Mouse (Mus musculus): ENCODE results near the gene Hdac10. TPM values are rescaled to one million over a fixed set of nuclear protein-coding genes. Genes with fewer than 3 reads are reported as not detected.

The Hdac10 gene
- 4.0 and 5.6 TPM in 2 replicates for total RNA-seq (2015)
- total RNA-seq (2017) = 9.8 and 12.0 TPM in 2 replicates

DNA sequence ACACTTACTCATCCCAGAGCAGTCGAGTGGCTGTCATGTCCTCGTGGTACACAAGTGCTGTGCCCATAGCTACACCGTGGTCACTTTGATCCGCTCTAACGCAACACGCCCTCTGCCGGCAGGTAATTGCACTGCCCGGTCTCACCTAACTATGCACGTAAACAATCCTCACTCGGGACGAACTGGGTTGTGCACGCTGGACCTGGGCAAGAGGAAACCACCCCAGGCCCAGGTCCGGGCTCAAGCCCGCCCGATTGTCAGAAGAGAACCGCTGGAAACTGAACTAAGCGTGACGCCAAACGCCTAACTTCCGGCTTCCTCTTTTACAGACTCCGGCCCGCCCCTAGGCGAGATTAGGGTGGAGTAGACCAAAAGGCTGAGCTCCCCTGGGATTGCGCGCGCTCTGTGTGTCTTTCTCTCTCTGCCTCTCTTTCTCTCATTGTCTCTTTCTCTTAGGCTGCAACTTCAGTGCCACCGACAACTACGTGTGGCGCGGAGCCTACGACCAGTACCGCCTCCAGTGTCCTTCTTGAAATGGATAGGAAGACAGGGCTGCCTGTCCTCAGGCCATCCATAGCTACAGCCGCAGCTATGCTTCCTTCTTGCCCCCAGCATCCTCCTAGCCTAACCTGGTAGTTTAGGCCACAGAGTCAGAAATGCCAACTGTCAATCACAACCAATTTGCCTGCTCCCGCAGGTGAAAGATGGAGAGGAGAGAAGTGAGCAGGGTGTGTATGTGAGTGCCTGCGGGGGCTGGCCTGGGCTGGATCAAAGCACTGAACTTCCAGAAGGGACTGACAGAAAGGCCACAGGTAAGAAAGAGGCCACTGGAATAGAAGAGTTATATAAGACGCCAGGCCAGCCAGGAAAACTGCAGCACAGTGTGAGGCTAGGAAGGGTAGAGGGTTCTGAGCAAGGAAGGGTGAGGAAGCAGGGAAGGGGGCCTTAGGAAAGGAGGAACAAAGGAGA lies at the start of gene Hdac10:
Hdac10 (minus strand) TSS at position 319 of the 969 bp plus-strand sequence.
- ATAC-seq (replicated peaks; ENCODE audit: poor library complexity) = peak; percentile 72

DNA sequence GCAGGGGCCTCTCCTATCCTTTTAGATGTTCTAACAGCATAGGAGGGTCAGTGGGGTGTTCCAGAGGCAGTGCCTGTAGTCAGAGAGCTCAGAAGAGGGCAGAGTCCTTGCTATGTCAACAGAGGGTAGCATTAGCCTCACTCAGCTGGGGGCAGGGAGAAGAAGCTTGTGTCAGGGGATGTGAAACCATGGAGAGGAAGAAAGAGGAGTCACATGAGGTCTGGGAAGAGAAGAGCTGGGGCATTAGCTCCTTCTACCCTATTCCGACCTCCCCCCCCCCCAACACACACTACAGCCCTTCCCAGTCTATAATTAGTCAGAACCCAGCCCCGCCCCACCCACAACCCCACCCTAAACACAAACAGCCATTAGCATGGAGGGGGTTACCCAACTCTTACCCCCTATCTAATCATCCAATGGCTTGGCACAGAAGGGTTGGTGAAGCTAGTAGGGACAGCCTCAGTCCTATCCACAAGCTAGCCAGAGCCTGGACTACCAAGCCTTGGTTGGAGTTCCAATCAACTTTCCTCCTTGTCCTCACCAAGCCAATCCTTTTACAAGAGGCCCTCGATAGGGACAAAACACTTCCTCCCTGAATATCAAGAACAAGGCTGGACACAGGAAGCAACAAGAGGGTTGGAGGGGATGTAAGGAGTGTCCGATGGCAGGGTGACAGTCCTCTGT lies 49.2 kb upstream of the Hdac10 start:
- peak; percentile 60 for ATAC-seq (replicated peaks; ENCODE audit: poor library complexity)

DNA sequence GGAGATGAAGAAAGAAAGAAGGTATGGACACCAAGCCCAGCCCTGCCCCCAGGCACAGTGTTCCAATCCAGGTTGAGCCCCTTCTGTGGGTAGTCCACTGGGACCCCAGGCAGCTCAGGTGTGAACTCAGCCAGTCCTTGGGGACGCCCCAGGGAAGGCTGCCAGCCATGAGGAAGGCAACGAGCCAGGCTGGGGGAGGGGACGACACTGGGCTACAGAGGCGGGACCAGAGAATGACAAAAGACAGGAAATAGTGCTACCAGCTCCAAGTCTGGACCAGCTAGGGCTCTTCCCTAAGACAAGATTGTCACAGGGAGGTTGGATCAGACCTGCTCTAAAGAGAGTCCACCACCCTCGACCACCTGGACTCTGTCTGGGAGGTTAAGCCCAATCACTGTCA lies 48.6 kb upstream of the Hdac10 start:
- ATAC-seq (replicated peaks; ENCODE audit: poor library complexity) = peak; percentile 41

DNA sequence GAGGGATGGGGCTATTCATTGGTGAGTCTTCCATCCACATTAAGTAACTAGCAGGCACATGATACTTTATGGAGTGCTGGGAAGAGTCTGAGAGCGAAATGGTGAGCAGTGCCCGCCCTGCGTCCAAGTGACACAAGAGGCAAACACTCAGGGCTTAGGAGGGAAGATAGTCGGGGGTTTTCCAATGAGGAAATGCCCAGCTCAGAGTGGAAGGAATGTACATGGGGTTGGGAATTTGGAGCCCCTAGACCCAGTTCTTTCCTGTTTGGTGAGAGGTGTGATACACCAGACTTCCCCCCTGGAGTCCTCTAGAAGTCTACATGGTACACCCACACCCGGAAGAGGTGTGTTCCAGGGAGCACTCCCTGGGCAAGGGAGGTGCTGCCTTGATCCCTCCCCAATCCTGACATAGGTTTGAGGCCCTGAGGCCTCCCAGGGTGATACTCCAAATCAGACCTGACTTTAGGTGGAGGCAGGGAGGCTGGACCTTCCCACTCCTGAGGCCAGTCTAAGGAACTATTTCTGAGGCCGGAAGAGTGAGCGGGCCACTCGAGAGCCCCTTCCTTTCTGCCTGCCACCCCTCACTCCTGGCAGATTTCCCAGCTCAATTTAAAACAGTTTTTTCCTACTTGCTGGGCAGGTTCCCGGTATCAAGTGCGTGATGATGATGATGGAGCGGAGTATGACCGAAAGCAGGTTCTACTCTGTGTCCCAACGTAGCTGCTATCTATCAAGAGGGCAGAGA lies 47.1 kb upstream of the Hdac10 start:
- ATAC-seq (replicated peaks; ENCODE audit: poor library complexity) = no peak

DNA sequence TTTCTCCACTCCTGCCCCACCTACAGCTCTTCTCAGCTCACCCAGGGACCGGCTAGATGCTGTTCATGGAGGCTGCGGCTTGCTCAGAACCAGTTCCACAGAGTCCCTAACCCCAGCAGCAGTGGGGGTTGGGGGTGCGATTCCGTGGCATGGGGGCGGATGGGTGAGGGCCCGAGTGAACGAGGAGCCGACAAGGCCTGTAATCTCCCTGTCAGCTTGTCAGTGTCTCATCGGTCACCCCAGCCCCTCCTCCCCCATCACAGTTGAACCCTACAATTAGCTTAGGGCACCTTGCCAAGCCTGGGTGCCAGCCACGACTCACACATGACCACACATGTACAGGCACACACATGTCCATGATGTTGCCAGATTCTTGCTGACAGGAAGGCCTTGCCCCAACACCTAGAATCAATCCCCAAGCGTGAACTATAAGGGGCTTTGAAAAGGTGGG lies 46.4 kb upstream of the Hdac10 start:
- no peak for ATAC-seq (replicated peaks; ENCODE audit: poor library complexity)

DNA sequence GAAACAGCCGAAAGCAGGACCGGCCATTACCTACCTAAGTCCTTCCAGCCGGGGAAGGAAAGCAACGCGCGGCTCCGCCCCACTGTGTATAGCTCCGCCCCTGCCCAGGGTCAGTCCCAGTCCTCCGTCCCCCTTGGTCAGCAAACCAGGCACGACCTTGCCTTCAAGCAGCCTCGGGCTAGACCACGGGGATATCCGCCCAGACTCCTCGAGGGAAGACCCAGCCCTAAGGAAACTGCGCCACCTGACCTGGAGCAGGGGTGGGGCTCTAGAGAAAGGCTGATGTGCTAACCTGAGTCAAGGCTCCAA lies 45.4 kb upstream of the Hdac10 start:
- 0 out of 2 replicates have a peak, but pooled peaks have one; percentile 10 for ATAC-seq (replicated peaks; ENCODE audit: poor library complexity)

DNA sequence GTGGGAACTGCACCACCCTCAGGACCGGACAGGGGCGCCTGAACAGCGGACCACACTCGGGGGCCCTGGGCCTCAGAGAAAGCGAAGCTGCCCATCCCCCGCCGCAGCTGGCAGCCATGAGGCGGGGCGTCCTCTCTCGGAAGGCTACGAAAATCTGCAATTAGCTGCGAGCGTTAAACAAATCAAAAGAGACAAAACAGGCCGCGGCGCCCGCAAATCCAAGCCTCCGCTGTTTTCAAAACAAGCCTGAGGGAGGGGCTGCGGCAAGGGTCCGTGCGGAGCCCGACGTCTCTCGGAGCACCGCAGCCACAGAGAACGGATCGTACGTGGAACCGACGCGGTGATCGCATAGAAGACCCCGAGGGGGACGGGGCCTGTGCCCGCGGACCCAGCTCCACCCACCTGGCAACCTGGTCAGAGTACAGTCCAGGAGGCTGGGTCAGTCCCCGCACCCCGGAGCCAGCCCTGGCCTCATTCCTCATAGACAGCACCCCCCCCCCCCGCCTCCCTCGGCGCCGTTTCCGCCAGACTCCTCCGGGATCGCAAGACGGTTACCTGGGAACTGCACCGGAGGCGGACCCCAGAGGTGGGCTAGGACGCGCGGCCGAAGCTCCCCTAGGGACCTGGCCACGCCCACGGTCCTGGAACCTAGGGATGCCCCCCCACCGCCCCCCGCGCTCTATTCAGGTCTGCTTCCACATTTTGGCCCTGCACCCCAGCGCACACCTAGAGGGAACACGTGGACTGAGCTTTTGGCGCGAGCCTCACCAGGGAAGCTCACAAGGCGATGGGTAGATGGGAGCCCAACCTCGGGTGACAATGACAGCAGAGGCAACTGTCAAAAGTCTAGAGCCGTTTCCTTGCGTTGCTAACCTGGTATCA lies 44.8 kb upstream of the Hdac10 start:
- ATAC-seq (replicated peaks; ENCODE audit: poor library complexity) = 0 out of 2 replicates have a peak, but pooled peaks have one; percentile 4

GRCm38 (mm10) chr15:89172276-89172935 lies 43.9 kb upstream of the Hdac10 start:
- ATAC-seq (replicated peaks; ENCODE audit: poor library complexity) = peak; percentile 53

GRCm38 (mm10) chr15:89171526-89172051 lies 43.1 kb upstream of the Hdac10 start:
- ATAC-seq (replicated peaks; ENCODE audit: poor library complexity) = peak; percentile 12; the same call in 1 of the 2 replicates

GRCm38 (mm10) chr15:89170102-89170501 lies 41.6 kb upstream of the Hdac10 start:
- no peak for ATAC-seq (replicated peaks; ENCODE audit: poor library complexity)

DNA sequence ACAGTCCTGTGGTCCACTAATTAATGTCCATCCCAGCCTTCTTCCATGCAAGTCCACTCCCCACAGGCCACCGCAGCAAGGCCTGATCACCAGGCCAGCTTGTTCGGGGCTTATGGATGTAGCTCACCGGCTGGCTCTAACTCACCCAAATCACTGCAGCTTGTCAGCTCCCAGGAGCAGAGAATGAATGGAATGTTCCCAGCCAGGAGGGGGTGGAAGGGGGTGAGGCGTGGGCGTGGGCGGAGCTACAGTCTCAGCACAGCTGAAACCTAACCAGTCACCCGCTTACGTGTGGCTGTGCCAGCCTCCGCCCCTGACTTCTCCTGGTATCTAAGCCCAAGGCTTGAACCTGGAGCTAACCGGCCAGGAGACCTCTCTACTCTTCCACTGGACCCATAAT lies 40.9 kb upstream of the Hdac10 start:
- no peak for ATAC-seq (replicated peaks; ENCODE audit: poor library complexity)

- ATAC-seq (replicated peaks; ENCODE audit: poor library complexity) = no peak
Observed at GRCm38 (mm10) chr15:89168922-89169321, 40.4 kb upstream of the Hdac10 start.

- no peak for ATAC-seq (replicated peaks; ENCODE audit: poor library complexity)
Observed at GRCm38 (mm10) chr15:89165478-89165877, 37.0 kb upstream of the Hdac10 start.

DNA sequence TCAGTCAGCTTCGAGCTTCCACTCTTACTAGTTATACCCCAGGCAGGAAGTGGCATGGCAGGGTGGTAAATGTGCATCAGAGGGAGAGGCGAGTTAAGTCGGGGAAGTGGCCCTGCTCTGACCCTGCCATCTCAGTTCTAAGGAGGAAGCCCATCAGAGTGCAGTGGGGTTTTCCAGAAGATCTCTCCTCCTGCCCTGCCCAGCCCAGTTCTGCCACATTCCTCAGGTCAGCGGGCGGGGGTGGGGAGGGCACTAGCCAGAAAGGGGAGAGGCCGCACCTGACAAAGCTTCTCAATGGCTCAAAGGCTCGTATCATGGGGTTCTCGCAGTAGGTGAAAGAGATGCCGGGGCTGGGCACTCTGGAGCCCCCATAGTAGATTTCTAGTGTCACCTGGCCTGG lies 32.9 kb upstream of the Hdac10 start:
- ATAC-seq (replicated peaks; ENCODE audit: poor library complexity) = no peak

DNA sequence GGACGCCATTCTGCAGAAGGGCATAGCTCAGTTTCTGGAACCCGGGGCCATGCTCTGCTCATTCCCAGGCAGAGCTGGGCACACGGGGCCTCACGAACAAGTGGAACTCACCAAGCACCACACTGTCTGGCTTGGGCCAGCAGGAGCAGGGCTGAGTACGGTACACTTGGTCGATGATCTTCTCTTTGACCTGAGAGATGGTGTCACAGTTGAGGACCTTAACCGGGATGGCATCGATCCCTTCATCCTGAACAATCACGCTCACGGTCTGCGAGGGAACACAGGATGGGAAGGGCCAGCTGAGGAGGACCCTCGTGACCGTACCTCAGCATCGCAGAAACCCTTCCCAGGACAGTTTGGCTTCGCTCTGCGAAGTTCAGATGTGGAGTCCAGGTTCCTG lies 30.0 kb upstream of the Hdac10 start:
- no peak for ATAC-seq (replicated peaks; ENCODE audit: poor library complexity)

DNA sequence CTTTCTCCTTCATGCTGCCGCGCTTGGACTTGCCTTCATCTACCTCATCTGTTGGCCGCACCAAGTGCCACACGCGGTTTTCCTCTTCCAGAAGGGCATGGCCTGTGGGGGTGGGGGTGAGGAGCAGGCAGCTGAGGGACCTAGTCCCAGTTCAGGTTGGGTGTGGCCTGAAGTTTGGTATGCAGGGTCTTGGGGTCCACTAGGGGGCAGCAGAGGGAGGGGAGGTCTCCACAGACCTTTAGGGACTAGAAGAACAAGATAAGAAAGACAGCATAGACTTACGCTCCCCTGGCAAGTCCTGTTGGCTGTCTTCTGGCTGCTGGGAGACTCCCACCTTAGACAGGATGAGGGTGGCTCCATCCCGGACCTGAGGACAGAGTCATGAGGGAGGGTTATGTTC lies 29.5 kb upstream of the Hdac10 start:
- peak; percentile 96 for ATAC-seq (replicated peaks; ENCODE audit: poor library complexity)

DNA sequence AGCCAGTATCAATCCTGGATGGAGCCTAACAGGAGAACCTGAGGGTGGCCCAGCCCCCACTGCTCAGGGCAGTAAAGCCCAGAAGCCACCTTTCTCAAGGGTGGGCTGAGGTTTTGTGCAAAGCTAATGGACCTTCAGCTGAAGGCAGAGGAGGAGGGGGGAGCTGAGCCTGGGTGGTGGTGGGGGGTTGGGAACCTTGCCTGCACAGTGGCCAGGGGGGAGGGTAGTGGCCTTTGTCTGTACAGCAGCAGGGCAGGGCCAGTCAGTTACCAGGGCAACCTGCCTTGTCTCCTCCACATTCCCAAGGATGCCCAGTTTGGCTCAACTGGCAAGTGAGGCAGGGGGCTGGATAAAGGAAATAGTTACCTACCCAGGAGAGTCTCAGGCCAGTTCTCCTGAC lies 23.8 kb upstream of the Hdac10 start:
- no peak for ATAC-seq (replicated peaks; ENCODE audit: poor library complexity)

DNA sequence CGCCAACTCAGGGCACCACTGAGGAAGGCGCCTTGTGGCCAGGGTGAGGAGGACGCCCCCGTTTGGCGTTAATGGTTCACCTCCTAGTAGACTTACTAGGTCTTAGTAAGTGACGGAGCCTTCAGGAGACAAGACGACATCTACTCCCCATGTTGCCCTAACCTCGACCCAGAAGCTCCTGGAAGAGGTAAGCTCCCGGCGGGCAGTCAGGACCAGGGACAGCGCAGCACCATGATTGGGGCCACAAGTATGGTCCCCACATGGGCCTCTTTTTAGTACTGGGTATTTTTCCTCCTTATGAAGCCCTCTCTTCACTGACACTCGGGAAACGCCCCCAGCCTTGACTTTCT lies 21.5 kb upstream of the Hdac10 start:
- ATAC-seq (replicated peaks; ENCODE audit: poor library complexity) = peak; percentile 77

DNA sequence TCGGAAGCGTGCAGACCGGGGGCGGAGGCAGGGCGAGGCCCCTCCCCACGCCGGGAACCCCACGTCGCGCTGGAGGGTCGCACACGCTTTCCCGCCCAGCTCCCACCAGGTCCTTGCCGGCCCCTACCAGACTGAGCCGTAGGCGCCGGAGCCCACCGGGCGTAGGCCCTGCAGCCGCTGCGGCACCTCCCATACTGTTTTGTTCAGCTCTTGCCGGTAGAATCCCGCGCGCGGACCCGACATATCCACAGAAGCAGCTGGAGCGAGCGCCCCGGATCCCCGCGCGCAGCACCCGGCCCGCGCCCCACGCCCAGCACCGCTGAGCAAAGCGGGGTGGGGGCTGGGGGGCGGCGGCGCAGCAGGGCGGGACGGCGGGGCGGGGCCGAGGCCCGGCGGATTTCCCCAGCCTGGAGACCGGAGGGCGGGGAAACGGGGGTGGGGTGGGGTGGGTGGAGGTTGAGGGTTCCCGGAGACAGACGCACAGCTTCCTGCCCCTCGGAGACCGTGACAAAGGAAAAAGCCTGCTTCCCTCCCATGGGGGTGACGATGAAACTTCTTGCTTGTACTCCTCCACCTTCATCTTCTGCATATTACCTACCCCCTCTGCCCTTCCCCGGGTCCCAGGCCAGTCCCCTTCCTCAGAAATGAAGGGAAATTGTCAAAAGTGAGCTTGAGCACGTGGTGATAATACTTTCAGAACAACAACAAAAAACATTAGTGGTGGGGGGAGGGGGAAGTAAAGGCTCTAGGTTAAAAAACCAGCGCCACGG lies 21.0 kb upstream of the Hdac10 start, which contains the start of gene Mapk11:
Mapk11 (minus strand) TSS at position 358 of the 770 bp plus-strand sequence.
- peak; percentile 36 for ATAC-seq (replicated peaks; ENCODE audit: poor library complexity)
